Mouse (Mus musculus): Measurements from ENCODE around the gene Srarp.

Gene Srarp

DNA sequence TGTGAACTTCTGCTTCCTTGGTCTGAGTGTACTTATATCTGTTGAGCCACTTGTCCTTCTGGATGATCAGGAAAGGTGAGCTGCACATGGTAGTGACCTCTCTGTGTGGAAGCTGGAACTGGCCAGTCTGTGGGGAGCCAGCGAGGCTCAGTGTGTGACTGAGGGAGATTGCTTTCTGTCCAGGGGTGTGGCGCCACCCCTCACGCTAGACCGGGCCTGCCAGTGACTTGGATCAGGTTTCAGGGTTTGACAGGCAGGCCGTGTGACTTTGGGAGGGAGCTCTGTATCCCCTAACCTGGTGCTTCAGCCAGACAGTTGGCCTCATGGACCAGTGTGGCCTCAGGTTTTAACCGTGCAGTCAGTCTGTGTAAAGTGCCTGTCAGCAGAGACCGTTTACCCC is 22.3 kb upstream of the Srarp start:
- DNase-seq (ENCODE audit: inconsistent age in 2 of 2, low spot score in 1 of 2): no peak

DNA sequence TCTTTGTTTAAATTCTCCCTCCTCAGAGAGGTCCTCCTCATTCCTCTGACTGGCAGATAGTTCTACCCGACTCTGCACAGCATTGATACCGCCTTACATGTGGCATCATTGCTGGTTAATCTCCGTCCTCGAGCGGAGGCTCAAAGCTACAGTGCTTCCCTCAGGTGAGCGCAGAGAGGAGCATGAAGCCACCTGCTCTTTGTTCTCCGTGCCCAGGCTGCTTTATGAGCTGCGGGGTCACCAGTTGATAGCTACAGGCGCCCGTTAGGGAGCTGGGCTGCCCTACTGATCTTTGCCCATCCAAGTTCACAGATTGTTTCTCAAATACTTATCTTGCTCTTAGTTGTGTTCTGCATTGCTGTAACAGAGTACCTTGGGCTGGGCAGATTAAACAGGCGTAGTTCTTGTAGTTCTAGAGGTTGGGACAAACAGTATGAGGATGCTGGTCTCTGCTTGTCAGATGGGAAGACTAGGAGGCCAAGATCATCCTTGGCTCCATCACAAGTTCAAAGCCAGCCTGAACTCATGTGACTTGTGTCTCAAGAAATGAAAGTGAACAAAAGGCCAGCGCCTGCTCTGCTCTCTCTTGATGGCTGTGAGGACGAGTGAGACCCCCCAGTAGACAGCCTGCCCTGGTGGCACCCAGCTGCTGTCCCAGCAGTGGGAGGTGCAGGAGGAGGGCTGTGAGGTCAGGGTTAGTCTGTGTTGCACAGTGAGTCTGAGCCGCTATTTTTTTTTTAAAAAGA is 20.5 kb upstream of the Srarp start:
- DNase-seq (ENCODE audit: inconsistent age in 2 of 2, low spot score in 1 of 2): no peak

DNA sequence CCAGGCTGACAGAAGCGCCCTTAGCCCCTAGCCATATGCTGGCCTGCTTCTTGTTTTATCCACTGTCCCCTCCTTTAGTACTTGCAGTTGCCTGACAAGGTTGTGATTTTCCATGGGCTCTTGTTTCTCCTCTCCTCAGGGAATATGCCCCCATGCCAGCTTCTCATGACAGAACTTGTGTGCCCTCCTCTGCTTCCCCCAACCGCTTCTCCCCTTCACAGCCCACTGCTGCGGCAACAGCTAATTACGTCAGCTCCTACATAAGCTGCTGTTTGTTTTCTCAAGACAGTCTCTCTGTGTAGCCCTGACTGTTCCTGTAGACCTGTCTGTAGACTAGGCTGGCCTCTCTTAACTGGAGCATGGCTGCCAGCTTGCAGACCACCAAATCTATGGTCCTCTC is 19.6 kb upstream of the Srarp start:
- DNase-seq (ENCODE audit: inconsistent age in 2 of 2, low spot score in 1 of 2): peak in 1 of 2 experiments; percentile 8

DNA sequence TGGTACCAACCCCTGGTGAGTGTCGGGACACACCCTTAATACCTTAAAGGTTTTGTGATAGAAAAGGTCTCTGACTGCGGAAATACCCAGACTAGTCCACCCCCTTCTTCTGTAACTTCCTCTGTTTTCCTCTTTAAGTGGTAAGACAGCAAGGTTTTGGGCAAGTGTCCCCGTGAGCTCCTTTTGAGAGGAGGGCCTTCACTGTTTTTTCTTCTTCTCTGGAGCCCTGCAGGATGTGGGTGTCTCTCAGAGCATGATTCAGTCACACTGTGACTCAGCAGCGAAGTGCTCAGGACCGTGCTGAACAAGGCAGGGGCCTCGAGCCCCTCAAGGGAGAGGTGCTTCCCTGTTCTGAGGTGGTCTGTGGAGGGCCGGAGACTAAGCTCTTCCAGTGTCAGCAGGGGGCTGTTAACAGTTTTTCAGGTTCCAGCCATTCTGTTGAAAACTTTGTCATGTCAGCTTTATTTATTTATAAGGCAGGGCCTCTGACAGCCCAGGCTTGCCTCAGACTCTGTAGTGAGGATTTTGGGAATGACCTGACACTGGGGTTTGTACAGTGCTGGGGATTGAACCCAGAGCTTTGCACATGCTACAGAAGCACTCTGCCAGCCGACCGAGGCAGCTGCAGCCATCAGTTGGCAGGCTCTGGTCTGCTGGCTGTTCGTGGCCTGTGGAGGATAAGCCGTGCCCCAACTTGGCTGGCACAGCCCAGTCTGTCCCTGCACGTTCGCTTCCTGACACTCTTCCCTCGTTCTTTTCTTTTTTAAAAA is 18.9 kb upstream of the Srarp start:
- DNase-seq (ENCODE audit: inconsistent age in 2 of 2, low spot score in 1 of 2): peak; percentile 53 to 78

DNA sequence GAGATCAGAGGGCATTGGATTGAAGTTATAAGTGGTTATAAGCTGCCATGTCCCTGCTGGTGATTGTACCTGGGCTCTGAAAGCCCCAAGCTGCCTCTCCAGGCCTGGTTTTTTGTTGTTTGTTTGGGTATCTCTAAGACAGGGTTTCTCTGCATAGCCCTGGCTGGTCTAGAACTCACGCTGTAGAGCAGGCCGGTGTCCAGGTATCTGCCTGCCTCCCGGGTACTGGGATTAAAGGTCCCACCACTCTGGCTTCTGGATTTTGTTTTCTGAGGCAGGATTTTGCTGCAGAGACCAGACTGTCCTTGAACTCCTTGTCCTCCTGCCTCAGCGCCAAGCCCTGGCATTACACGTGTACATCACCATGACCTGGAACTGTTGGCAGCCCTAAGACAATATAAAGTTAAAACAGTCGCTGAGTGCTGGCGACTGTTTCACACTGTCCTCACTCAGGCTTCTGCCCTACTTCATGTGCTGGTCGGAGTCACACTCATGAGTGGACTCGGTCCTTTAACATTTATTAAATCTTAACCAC is 16.1 kb upstream of the Srarp start:
- DNase-seq (ENCODE audit: inconsistent age in 2 of 2, low spot score in 1 of 2): peak; percentile 65 to 79

DNA sequence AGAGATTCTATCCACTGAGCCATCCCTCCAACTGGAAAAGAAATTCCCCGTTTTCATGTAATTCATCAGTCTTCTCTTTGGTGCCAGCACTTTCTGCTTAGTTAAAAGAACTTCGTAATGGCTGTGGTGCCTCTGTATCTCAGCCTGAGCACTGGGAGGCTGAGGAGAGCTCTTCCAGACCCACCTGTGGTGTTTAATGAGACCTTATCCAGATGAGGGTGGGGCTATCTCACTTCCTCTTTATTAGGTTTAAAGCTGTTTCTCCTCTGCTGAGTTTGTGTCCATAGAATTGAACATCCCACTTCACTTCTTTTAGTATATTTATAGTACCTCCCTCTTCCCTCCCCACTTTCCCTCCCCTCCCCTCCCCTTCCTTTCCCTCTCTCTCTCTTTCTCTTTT is 15.3 kb upstream of the Srarp start:
- DNase-seq (ENCODE audit: inconsistent age in 2 of 2, low spot score in 1 of 2): no peak

DNA sequence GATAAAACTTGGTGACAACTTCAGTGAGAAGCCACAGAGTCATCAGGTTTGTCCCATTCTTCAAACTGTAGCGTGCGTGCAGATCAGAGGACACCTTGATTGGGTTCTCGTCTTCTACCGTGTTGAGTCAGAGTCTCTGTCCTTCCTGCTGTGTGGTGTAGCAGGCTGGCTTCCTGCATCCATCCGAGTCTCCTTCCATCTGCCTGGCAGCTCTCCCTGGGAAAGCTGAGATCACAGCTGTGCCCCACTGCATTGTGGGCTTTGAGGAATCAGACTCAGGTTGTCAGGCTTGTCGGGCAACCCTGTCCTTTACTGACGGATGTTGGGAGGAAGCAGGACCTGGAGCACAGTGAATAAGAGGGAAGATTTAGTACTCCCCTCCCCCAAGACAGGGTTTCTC is 10.3 kb upstream of the Srarp start:
- DNase-seq (ENCODE audit: inconsistent age in 2 of 2, low spot score in 1 of 2): no peak

DNA sequence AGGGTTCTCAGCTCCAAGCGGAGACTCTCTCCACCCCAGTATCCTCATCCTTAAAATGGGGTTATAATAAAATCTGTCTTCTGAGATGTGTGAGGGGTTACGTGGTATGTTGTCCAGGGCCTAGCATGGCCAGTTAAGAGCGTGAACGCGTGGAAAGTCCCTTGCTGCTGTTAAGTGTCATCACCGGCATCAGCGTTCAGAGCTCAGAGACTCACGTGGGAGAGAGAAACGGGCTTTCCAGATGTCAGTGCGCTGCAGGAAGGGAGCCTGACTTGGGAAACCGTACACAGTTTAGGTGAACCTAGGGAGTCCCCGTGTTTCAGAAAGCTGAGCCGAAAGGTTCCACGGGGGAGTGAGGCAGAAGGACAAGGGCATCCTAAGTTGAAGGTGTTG is 9.4 kb upstream of the Srarp start:
- peak; percentile 22 to 71 for DNase-seq (ENCODE audit: inconsistent age in 2 of 2, low spot score in 1 of 2)

DNA sequence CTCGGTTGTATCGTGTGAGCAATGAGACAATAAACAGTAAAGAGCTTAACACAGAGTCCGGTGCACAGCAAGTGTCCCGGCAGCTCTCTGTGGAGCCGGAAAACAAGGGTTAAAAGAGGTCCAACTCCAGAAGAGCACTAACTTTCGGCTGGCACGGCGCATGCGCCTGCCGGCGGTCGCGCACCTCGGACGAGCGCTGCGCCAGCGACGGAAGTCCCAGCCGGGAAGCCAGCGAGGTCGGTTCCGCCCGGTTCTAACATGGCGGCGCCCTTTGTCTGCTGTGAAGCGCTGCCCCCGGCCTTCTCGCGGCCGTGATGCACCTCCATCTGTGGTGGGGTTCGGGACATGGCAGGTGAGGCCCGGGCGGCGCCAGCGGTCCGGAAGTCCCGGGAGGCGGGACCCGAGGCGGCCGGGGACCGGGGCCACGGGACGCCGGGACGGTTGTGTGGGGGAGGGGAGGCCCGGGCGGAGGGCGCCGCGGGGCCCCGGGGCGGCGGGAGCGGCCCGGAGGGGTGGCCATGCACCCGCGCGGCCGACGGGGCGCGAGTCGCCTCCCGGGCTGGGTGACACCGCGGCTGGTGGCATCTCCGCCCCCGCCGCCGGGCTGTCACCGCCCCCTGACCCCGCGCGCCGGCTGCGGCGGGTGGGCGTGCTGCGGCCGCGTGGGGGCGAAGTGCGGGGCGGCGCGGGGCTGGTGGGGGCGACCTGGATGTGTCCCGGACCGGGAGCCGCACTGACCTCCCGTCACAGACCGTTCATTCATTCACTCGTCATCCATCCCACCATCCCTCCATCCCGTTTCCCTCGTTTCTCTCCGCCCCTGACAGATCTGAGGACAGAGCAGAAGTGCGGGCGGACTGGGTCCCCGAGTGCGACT is 8.8 kb upstream of the Srarp start, which contains the start of gene Zbtb17:
Gene Zbtb17 (plus strand): TSS at position 204 of the 877 bp plus-strand sequence.
- peak; percentile 92 to 96 for DNase-seq (ENCODE audit: inconsistent age in 2 of 2, low spot score in 1 of 2)

DNA sequence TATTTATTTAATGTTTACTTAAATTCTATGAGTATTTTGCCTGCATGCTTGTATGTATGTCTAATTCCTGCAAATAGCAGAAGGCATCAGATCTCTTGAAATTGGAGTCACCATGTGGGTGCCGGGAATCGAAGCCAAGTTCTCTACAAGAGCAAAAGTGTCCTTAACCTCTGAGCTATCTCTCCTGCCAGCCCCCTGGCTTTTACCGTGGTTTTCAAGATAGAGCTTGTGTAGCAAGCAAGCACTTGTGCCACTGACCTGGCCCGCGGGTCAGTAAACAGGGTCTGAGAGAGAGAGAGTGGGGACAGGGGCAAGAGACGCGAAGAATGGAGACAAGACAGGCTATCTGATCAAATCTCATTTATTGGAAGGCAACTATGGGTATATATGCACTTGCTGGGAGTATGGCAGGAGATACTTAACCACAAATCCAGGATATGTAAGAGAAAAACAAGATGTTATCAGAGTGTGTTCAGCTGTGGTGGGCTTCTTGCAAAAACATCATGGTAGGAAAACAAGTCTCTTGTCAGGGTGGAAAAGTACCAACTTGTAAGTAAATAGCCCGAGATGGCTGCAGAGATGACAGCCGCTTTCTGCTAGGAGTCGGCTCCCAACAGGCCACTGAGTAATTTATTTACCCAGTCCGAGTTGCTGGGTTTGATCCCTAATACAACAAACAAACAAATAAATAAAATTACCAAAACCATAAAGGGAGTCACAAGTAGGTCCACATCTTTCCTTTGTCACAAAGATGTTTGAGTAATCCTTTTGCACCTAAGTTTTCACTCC is 7.9 kb upstream of the Srarp start:
- DNase-seq (ENCODE audit: inconsistent age in 2 of 2, low spot score in 1 of 2): no peak

DNA sequence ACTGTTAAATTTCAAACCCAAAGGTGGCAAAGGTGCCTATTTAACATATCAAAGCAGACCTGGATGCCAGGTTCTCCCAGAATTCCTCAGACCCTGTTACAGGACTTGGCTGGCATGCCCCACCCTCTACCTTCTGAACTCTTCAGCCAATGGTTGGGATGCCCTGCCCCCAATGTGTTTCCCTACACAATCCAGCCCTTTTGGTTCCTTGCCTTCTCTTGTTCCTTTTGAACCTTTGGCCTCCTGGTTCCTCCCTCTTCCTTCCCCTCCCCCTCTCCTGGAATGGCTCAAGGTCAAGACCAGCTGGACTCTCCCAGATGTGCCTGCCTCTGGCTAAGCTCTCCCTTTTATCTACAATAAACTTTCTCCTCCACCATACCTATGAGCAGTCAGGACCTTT is 5.0 kb upstream of the Srarp start:
- DNase-seq (ENCODE audit: inconsistent age in 2 of 2, low spot score in 1 of 2): no peak

DNA sequence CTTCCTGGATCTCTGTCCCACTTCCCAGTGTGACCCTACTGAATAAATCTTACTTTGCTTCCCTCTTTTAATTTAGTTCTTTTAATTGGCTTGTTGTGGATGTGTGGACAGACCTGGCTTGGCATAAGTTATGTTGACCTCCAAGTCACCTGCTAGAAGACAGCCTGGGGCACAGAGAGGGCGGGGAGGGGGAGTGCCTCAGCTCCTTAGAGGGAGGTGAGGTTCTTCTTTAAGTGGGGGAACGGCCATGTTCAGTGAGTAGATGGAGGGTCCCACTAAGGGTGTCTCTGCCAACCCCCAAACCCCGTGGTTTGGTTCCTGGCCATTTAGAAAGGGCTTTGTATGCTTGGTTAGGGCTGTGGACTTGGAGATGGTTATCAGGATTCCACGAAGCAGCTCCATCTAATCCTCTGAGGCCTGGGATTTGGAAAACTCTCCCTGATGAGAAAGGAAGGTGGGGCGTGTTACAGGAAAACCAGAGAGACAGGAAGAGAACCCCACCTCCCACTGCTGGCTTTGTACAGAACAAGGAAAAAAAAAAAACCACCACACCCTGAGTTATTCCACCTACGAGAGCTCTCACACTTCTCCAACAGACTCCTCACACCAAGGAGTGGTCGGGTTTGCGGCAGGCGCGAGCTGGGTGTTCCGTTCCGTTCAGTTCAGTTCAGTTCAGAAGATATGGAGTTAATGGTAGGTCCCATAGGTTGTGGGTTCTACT is 3.3 kb upstream of the Srarp start:
- DNase-seq (ENCODE audit: inconsistent age in 2 of 2, low spot score in 1 of 2): peak in 1 of 2 experiments; percentile 41

DNA sequence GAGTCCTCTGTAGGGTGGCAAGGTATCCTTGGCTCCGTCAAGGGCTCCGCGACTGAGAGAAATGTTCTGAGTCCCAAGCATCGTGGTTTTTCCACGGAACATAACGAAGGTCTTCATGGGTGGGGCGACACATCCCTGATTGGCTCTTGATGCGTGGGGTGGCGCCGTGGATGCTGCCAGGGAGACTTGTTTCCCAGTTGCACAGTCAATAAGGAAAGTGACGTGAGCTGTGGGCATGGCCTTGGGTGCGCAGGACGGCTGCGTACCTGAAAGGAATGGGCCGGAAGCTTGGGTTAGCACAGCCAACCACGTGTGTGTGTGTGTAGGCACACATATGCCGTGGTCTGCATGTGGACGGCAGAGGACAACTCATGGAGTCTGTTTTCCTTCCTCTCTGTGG is 2.7 kb downstream of the Srarp start:
- no peak for DNase-seq (ENCODE audit: inconsistent age in 2 of 2, low spot score in 1 of 2)

DNA sequence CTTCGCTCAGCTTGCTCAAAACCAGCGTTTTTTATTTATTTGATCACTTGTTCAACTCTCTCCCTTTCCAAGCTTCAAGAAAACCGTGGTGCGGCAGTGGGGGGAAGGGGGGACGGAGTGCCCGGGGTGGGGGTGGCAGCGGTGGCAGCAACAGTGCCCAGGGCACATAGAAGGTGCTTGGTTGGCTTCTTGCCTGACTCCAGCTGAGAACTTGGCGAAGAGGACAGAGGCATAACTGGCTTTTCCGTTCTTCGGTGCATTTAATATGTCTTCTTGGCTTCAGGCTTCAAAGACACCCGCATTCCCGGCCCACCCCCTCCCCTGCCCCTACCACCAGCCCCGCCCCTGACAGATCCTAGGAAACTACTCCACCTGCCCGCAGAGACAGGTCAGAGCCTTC is 3.2 kb downstream of the Srarp start:
- peak in 1 of 2 experiments; percentile 66 for DNase-seq (ENCODE audit: inconsistent age in 2 of 2, low spot score in 1 of 2)

DNA sequence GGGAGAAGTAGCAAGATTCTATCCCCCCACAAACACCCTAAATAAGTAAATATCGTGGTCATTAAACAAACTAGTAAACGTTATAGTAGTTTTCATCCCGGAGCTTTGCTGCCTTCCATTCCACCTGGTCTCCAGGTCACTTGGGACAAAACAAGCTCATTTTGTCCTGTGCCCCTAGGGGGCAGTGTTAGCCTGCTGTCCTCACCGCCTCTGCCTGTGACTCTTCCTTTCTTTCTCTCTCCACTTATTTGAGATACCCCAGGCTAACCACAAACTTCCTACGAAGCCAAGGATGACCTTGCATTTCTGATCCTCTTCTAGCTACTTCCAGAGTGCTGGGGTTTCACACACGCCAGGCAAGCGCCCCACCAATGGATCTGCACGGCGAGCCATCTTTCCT is 4.9 kb downstream of the Srarp start:
- peak; percentile 80 to 91 for DNase-seq (ENCODE audit: inconsistent age in 2 of 2, low spot score in 1 of 2)

DNA sequence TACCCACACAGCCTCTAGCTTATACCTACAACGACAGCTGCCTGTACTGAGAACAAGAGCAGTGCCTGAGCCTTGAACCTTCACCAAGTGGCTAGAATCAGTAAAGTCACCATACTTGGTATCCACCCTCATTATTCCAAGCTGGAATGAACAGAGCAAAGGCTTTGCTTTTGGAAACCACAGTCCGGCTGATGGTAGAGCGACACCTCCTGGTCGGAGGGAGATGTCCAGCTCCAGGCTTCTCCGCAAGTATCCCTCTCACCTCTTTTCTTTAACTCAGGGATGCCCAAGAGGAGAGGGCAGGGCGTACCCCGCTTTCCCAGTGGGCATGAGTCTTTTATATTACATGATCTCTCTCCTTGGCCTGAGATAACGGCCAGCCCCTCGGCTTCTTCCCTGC is 6.1 kb downstream of the Srarp start:
- peak; percentile 59 to 73 for DNase-seq (ENCODE audit: inconsistent age in 2 of 2, low spot score in 1 of 2)

DNA sequence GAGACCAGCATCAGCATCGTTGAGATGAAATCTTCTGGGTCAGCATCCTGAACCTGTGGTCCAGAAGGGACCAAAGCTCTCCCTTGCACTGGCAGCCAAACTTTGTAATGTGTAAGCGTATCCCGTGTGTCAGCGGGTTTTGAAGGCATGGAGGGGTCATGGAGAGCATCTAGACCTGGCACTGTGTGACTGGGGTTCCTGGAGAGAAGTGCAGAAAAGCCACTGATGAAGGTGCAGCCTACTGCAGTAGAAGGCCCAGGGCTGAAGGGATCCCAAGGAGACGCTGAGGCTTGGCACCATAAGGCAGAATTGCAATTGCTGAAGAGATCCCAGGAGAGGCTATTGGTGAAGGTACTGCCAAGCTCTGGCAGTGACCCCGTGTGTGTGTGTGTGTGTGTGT is 6.5 kb downstream of the Srarp start:
- peak in 1 of 2 experiments; percentile 43 for DNase-seq (ENCODE audit: inconsistent age in 2 of 2, low spot score in 1 of 2)

DNA sequence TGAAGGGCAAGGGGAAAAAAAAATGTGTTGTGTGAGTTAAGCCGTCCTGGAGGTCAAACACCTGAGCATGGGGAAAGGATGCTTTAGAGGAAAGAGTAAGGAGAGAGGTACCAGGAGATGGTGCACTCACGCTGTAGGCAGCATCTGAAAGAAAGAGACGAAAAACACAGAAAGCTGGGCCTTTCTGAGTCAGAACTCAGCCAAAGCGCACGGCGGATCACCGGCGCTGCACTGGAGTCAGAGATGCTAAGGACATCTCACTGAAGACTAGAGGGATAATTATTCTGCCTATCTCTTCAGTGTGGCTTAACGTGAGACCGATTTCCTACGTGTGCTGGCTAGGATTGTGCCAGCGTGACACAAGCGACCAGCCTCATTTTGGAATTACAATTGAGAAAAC is 8.0 kb downstream of the Srarp start:
- DNase-seq (ENCODE audit: inconsistent age in 2 of 2, low spot score in 1 of 2): no peak

DNA sequence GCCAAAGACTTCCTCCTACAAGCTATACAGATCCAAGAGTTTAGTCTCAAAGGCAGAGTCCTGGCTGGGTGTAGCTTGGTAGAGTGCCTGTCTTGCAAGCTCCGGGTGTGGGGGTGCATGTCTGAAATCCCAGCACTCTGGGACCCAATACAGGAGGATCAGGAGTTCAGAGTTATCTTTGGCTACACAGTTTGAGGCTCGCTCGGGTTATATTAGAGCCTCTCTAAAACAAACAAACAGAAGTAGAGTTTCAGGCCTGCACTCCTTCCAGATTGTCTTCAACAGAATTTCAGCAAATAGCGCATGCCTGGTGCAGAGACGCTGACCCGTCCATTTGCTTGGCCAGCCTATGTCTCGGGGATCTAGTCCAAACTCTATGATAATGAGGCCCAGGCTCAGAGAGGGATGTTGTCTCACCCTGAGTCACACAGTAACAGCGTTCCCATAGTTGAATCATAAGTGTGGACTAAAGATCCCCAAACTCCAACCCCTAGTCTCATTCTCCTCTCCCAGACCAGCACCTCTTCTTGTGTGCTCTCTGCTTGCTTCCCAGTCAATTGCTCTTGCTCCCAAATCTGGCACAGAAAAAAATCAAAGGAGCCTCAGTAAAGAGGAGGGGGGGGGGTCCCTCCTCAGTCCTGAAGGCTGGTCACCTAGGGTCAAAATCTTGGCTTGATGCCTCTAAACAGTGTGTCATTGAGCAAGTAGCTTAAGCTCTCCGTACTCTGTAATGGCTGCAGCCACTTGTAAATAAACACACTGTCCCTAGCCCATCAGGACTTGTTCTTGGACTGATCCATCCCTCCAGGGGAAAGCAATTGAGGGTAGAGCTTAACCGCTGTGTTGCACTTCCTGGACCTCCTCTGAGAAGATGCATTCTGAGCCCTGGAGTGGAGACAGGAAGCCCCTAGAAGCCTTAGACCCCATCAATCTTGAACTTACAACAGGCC is 8.8 kb downstream of the Srarp start:
- DNase-seq (ENCODE audit: inconsistent age in 2 of 2, low spot score in 1 of 2): no peak

Measured in adrenal gland, adult (tissue).